Mouse (Mus musculus): ENCODE data around the gene Elof1. TPM values are rescaled to one million over a fixed set of nuclear protein-coding genes. Genes with fewer than 3 reads are reported as not detected.

Gene Elof1
- polyA plus RNA-seq, 1 experiment: 120 TPM

DNA sequence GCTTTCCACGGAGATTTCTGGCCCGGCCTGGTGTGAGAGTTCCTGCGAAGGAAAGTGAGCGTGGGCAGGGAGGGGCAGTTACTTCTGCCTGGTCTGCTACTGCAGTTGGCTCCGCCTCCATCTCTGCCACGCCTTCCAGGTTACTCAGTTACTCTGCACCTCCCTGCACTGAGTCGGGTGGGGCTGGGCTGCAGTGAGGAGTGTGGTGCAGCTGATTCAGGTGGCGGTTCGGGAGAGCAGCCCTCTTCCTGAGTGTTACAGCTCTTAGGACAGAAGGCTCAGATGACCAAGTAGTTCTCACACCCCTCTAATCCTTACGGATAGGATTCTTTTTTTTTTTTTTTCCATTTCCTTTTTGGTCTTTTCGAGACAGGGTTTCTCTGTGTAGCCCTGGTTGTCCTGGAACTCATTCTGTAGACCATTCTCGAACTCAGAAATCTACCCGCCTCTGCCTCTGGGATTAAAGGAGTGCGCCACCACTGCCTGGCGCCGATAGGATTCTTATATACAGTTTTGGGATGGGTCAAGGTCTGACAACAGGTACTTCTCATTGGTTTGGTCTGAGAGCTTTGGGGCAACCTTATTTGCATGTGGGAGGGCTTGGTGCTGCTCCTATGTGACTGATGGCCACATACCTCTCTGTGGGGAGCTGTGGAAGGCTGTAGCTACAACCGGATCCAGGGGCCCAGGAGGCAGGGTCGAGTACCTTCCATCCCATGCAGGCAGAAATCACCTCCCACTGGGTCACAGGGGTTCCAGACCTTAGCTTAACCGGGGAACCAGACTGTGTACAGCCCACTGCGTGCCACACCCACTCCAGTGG lies 32.7 kb upstream of the Elof1 start:
- WGBS: 53% methylated on average over 20 of the region's 20 CpGs
- no peak for TF ChIP-seq POLR2A (IDR thresholded peaks at IDR 0.05; ENCODE audit: low read depth, low read length)
- TF ChIP-seq CTCF (IDR thresholded peaks at IDR 0.05; ENCODE audit: extremely low read depth, insufficient read length, insufficient replicate concordance, low read depth, low read length): no peak

DNA sequence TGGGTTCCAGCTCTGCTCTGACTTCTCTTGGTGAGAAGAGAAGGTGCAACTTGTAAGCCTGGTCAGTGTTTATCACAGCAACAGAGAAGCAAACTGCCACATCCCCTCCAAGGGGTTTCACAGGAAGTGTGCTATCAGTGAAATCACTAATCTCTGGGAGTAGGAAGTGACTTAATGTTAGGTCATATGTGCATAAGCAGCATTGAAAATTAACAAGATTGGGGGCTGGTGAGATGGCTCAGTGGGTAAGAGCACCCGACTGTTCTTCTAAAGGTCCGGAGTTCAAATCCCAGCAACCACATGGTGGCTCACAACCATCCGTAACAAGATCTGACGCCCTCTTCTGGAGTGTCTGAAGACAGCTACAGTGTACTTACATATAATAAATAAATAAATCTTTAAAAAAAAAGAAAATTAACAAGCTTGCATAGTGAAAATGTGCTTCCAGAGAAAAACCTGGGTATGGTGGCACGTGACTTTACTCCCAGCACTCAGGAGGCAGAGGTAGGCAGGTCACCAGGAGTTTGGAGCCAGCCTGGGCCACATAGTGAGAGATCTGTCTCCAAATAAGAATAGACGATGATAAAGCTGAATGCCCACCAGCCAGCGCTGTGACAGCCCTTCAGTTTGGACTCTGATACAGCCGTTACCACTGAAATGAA lies 27.5 kb upstream of the Elof1 start:
- Histone ChIP-seq H3K4me3 (ENCODE audit: low read depth, low read length) (no peak overlapping the region), H3K27me3 (ENCODE audit: control insufficient read depth, insufficient read depth, low read length) (no peaks in the 10 kb centered on the region), H3K36me3 (ENCODE audit: control insufficient read depth, insufficient read depth, low read length) (no peaks in the 10 kb centered on the region), H3K27ac (ENCODE audit: insufficient read depth, low read depth, low read length) (no peak overlapping the region), H3K4me1 (ENCODE audit: control insufficient read depth, insufficient read depth, insufficient read length, low read length) (no peaks in the 10 kb centered on the region)
- 81% methylated on average over 8 of the region's 8 CpGs for WGBS
- TF ChIP-seq CTCF (IDR thresholded peaks at IDR 0.05; ENCODE audit: extremely low read depth, insufficient read length, insufficient replicate concordance, low read depth, low read length) (no peak), POLR2A (IDR thresholded peaks at IDR 0.05; ENCODE audit: low read depth, low read length) (no peak)

More for the DNA sequence above, 32.7 kb upstream of the Elof1 start:
- H3K4me1 ChIP-seq (ENCODE audit: control insufficient read depth, insufficient read depth, insufficient read length, low read length): peaks cover 4% of the 10 kb centered on the region; the same call in 1 of the 2 replicates
- H3K27me3 ChIP-seq (ENCODE audit: control insufficient read depth, insufficient read depth, low read length): no peaks in the 10 kb centered on the region
- H3K27ac ChIP-seq (ENCODE audit: insufficient read depth, low read depth, low read length): no peak overlapping the region
- no peak overlapping the region for H3K4me3 ChIP-seq (ENCODE audit: low read depth, low read length)
- no peaks in the 10 kb centered on the region for H3K36me3 ChIP-seq (ENCODE audit: control insufficient read depth, insufficient read depth, low read length)

DNA sequence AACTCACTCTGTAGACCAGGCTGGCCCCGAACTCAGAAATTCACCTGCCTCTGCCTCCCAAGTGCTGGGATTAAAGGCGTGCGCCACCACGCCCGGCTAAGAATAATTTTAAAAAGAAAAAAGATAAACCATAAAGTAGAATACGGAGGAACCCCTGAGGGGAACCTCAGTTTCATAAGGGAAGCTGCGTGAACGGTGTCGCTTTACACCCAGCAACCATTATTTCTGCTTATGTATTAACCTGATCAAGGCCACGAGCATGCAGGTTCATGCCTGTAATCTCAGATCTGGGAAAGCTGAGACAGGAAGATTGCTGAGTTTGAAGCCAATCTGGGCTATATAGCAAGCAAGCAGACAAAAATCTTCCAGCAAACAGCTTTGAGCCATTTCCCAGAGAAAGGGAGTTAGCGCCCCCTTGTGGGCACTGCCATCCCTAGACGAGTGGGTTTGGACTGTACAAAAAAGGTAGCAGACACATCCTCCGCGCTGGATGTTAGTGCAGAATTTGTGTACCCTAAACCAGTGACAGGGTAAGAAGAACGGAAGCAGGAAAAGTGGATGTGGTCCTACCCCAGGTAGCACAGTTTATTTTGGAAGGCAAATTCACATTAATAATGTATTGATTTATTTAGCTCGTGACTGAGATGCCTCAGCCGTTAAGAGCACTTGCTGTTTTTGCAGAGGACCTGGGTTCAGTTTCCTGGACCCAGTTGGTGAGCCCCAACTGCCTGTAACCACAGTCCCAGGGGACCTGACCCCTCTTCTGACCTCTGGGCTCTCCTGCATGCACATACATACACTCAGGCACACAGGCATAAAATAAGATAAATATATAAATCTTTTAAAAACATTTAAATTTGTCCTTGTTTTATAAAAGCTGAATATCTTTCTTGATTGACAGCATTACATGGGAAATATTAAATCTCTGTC lies 26.4 kb upstream of the Elof1 start:
- Histone ChIP-seq H3K36me3 (ENCODE audit: control insufficient read depth, insufficient read depth, low read length) (no peaks in the 10 kb centered on the region), H3K4me3 (ENCODE audit: low read depth, low read length) (no peak overlapping the region), H3K4me1 (ENCODE audit: control insufficient read depth, insufficient read depth, insufficient read length, low read length) (no peaks in the 10 kb centered on the region), H3K27me3 (ENCODE audit: control insufficient read depth, insufficient read depth, low read length) (no peaks in the 10 kb centered on the region), H3K27ac (ENCODE audit: insufficient read depth, low read depth, low read length) (no peak overlapping the region)
- TF ChIP-seq POLR2A (IDR thresholded peaks at IDR 0.05; ENCODE audit: low read depth, low read length) (no peak), CTCF (IDR thresholded peaks at IDR 0.05; ENCODE audit: extremely low read depth, insufficient read length, insufficient replicate concordance, low read depth, low read length) (peak; percentile 94; the same call in 1 of the 2 replicates)
- 48% methylated on average over 17 of the region's 17 CpGs for WGBS

DNA sequence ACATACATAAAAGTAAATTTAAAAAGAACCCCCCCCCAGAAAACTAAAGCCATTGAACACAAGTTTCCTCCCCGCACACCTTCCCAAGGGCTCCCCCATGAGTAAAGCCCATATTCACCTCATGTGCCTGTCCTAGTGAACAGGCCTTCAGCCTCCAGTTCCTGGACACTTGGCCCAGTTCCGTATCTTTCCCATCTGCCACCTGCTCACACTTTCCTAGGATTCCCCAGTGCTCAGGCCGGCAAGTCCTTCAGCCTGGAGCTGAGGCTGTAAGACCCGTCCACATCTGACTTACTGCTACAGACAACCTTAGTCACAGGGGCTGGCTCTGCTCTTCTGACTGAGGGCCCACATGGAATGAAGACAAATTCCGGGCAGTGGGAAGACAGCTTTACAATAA lies 22.8 kb upstream of the Elof1 start:
- TF ChIP-seq POLR2A (IDR thresholded peaks at IDR 0.05; ENCODE audit: low read depth, low read length): no peak
- no peak for TF ChIP-seq CTCF (IDR thresholded peaks at IDR 0.05; ENCODE audit: extremely low read depth, insufficient read length, insufficient replicate concordance, low read depth, low read length)
- peaks cover 15% of the 10 kb centered on the region for H3K4me1 ChIP-seq (ENCODE audit: control insufficient read depth, insufficient read depth, insufficient read length, low read length)
- no peak overlapping the region for H3K4me3 ChIP-seq (ENCODE audit: low read depth, low read length)
- WGBS: 90% methylated on average over 5 of the region's 5 CpGs
- no peaks in the 10 kb centered on the region for H3K36me3 ChIP-seq (ENCODE audit: control insufficient read depth, insufficient read depth, low read length)
- no peak overlapping the region for H3K27ac ChIP-seq (ENCODE audit: insufficient read depth, low read depth, low read length)
- H3K27me3 ChIP-seq (ENCODE audit: control insufficient read depth, insufficient read depth, low read length): no peaks in the 10 kb centered on the region

DNA sequence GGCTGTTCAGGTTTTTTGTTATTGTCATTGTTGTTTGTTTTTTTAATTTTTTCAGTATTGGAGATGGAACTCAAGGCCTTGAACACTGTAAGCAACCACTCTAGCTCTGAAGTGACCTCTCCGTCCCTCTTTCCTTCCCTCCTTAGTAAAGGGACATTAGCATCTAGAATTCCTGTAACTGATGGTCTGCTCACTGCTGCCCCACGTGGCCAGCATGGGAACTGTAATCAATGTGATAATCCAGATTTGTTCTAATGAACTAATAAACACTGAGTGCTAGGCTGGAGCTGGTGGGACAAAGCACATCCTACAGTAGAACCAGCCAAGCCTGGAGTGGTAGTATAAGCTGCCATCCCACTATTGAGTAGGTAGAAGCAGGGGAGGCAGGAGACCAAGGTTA lies 21.5 kb upstream of the Elof1 start:
- WGBS: 35% methylated on average over 2 of the region's 2 CpGs
- TF ChIP-seq CTCF (IDR thresholded peaks at IDR 0.05; ENCODE audit: extremely low read depth, insufficient read length, insufficient replicate concordance, low read depth, low read length) (peak; percentile 72; the same call in 1 of the 2 replicates), POLR2A (IDR thresholded peaks at IDR 0.05; ENCODE audit: low read depth, low read length) (no peak)
- H3K27me3 ChIP-seq (ENCODE audit: control insufficient read depth, insufficient read depth, low read length): no peaks in the 10 kb centered on the region
- peaks cover 20% of the 10 kb centered on the region for H3K4me1 ChIP-seq (ENCODE audit: control insufficient read depth, insufficient read depth, insufficient read length, low read length)
- no peak overlapping the region for H3K27ac ChIP-seq (ENCODE audit: insufficient read depth, low read depth, low read length)
- H3K36me3 ChIP-seq (ENCODE audit: control insufficient read depth, insufficient read depth, low read length): no peaks in the 10 kb centered on the region
- H3K4me3 ChIP-seq (ENCODE audit: low read depth, low read length): no peak overlapping the region

DNA sequence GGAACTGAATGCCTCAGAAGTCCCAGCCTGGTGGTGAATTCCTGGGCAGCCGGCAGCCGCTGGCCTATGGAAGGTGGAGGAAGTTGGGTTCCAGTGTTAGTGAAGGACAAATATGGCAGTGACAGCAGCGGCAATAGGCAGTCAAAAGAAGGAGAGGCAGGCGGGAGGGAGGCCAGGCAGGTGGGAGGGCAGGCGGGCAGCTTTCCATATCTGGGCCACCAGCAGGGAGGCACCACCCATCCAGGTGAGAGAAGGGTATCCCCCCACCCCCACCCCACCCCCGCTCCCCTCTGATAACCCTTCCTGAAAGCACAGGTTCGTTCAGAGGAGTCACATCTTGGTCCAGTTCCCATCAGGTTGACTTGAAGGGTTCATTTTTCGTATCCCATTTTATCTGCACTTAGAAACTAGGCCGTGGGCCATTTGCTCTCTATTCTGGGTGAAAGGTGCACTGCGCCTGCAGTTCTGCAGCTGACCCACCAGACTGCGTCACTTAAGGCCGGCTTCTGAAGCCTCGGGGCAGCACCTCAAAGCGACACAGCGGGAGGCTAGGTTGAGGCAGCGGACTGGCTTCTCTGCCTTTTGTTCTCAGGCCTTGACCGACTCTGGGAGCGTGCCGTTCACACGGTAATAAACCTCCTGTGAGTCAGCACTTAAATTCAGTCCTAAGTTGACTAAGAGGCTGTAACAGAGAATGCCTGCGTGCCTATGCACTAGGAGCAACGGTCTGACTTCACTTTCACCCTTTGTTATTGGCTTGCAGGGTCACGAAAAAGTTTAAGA lies 20.0 kb upstream of the Elof1 start:
- Histone ChIP-seq H3K4me3 (ENCODE audit: low read depth, low read length) (no peak overlapping the region), H3K27ac (ENCODE audit: insufficient read depth, low read depth, low read length) (no peak overlapping the region), H3K27me3 (ENCODE audit: control insufficient read depth, insufficient read depth, low read length) (no peaks in the 10 kb centered on the region), H3K4me1 (ENCODE audit: control insufficient read depth, insufficient read depth, insufficient read length, low read length) (peaks cover 20% of the 10 kb centered on the region), H3K36me3 (ENCODE audit: control insufficient read depth, insufficient read depth, low read length) (no peaks in the 10 kb centered on the region)
- no peak for TF ChIP-seq CTCF (IDR thresholded peaks at IDR 0.05; ENCODE audit: extremely low read depth, insufficient read length, insufficient replicate concordance, low read depth, low read length)
- no peak for TF ChIP-seq POLR2A (IDR thresholded peaks at IDR 0.05; ENCODE audit: low read depth, low read length)
- WGBS: 23% methylated on average over 23 of the region's 23 CpGs
